Mouse (Mus musculus) CH12.LX (cell line): ENCODE data around the gene Ube2s.

ENCODE experiments used
- BHLHE40 ChIP-seq: IDR thresholded peaks from 2 replicates; pipeline ENCODE4 v1.6.1; 2011; ENCODE audit warnings: mild to moderate bottlenecking, low read depth, low read length, improper control_type of control experiment
- CHD2 ChIP-seq: IDR thresholded peaks from 2 replicates; pipeline ENCODE4 v1.6.1; 2011; ENCODE audit warnings: low read length, improper control_type of control experiment
- CTCF ChIP-seq, 2 experiments: IDR thresholded peaks in 1 of 2; conservative IDR thresholded peaks in 1 of 2; 2 replicates each; pipeline ENCODE4 v1.5.1; 2011 to 2012; ENCODE audit warnings: low read depth in 2 of 2, low read length in 2 of 2, improper control_type of control experiment in 1 of 2, inconsistent platforms in 1 of 2, mild to moderate bottlenecking in 1 of 2, moderate library complexity in 1 of 2
- EP300 ChIP-seq: IDR thresholded peaks from 2 replicates; pipeline ENCODE4 v1.6.1; 2011; ENCODE audit warnings: low read length, improper control_type of control experiment
- HCFC1 ChIP-seq: IDR thresholded peaks from 2 replicates; pipeline ENCODE4 v1.6.1; 2012; ENCODE audit warnings: low read depth, mild to moderate bottlenecking, inconsistent platforms, low read length, improper control_type of control experiment
- IRF4 ChIP-seq: IDR thresholded peaks from 2 replicates; pipeline ENCODE4 v1.6.1; 2014; ENCODE audit warnings: low read depth, mild to moderate bottlenecking, inconsistent platforms, low read length, improper control_type of control experiment
- JUND ChIP-seq: conservative IDR thresholded peaks from 2 replicates; pipeline ENCODE4 v1.6.1; 2011; ENCODE audit warnings: low read depth, low read length, improper control_type of control experiment
- POLR2A ChIP-seq: IDR thresholded peaks from 2 replicates; pipeline ENCODE4 v1.6.1; 2011; ENCODE audit warnings: low read depth, mild to moderate bottlenecking, improper control_type of control experiment, low read length
- RAD21 ChIP-seq: IDR thresholded peaks from 2 replicates; pipeline ENCODE4 v1.6.1; 2011; ENCODE audit warnings: low read depth, mild to moderate bottlenecking, low read length, improper control_type of control experiment, moderate library complexity
- RCOR1 ChIP-seq: conservative IDR thresholded peaks from 2 replicates; pipeline ENCODE4 v1.6.1; 2012; ENCODE audit warnings: low read depth, mild to moderate bottlenecking, inconsistent platforms, low read length, improper control_type of control experiment
- SMC3 ChIP-seq: IDR thresholded peaks from 2 replicates; pipeline ENCODE4 v1.6.1; 2011; ENCODE audit warnings: low read depth, low read length, improper control_type of control experiment
- TBP ChIP-seq: conservative IDR thresholded peaks from 2 replicates; pipeline ENCODE4 v1.6.1; 2011; ENCODE audit warnings: low read depth, low read length, improper control_type of control experiment
- UBTF ChIP-seq: IDR thresholded peaks from 2 replicates; pipeline ENCODE4 v1.6.1; 2012; ENCODE audit warnings: low read depth, mild to moderate bottlenecking, inconsistent platforms, low read length, improper control_type of control experiment, moderate library complexity
- USF2 ChIP-seq: conservative IDR thresholded peaks from 2 replicates; pipeline ENCODE4 v1.6.1; 2011; ENCODE audit warnings: low read depth, low read length, improper control_type of control experiment

- TF ChIP-seq SMC3 (no peak), CTCF (conservative IDR thresholded peaks at IDR 0.05 in 1 of 2, IDR thresholded peaks at IDR 0.05 in 1 of 2; ENCODE audit: low read depth in 2 of 2, low read length in 2 of 2) (no peak), RCOR1 (no peak), RAD21 (no peak), POLR2A (no peak), EP300 (no peak), BHLHE40 (no peak), USF2 (no peak), JUND (no peak), CHD2 (no peak), TBP (no peak), HCFC1 (no peak), UBTF (no peak), IRF4 (no peak)
Measured at GRCm38 (mm10) chr7:4859418-4859978, 47.1 kb upstream of the Ube2s start.
